Mouse (Mus musculus): ENCODE measurements around the gene Zbtb9.
"Not testable (repeated sequence)": the region's sequence is repeated elsewhere in the genome, so short reads cannot be mapped to it uniquely, and the experiment has no call there.

Zbtb9 gene

GRCm38 (mm10) chr17:26972703-26973574 is at the start of gene Zbtb9:
Gene Zbtb9 (plus strand): TSS chr17:26973167.
- peak; percentile 98 for DNase-seq

GRCm38 (mm10) chr17:26925414-26925813 is 47.6 kb upstream of the Zbtb9 start:
- DNase-seq, result not testable (repeated sequence)

- peak; percentile 62 to 68 for DNase-seq
These were observed 41.2 kb upstream of the Zbtb9 start for GRCm38 (mm10) chr17:26931795-26932194.

DNA sequence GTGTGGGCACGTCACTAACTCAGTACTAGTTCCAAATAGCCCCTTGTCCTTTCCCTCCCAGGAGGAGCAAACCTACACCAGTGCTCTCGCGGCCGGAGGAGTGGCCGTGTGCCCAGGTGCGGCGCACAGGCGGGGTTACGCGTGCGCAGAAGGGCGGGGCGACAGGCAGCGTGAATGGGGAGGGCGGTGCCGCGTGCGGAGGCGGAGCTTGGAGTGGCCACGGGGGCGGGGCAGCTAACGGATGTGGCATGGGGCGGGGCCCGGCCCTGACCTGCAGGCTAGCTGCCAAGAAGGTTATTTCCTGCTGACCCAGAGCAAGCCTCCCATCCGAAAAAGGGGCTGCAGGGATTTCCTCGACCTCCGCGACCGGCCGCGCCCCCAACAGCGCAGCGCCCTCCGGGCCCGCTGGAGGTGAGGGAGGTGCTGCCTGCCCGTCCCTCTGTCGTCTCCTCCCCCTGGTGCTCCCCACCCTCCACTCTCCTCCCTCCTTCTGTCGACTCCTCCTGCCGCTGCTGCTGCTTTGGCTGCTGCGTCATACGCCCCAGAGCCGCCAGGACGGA is 40.0 kb upstream of the Zbtb9 start, which contains the start of gene Phf1:
Phf1 (plus strand) TSS at position 214 of the 560 bp plus-strand sequence.
- peak; percentile 96 to 98 for DNase-seq

DNA sequence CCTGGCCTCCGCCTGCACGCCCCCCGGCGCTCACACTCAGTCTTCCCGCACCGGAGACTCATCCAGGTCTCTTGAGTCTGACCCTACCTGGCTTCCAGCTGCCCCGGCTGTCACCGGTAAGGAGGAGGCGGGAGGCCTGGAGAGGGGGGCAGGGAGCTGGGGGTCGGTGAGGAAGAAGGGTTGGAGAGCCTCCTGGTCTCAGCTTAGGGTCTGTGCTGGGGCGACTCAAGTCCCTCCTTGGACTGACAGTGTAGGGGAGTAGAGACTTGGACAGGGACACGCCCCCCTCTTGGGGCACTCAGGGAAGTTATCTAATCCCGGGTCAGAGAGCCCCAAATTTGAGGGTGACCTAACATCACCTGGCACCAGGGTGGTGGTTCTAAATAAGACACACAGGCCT is 39.5 kb upstream of the Zbtb9 start:
- no peak for DNase-seq

DNA sequence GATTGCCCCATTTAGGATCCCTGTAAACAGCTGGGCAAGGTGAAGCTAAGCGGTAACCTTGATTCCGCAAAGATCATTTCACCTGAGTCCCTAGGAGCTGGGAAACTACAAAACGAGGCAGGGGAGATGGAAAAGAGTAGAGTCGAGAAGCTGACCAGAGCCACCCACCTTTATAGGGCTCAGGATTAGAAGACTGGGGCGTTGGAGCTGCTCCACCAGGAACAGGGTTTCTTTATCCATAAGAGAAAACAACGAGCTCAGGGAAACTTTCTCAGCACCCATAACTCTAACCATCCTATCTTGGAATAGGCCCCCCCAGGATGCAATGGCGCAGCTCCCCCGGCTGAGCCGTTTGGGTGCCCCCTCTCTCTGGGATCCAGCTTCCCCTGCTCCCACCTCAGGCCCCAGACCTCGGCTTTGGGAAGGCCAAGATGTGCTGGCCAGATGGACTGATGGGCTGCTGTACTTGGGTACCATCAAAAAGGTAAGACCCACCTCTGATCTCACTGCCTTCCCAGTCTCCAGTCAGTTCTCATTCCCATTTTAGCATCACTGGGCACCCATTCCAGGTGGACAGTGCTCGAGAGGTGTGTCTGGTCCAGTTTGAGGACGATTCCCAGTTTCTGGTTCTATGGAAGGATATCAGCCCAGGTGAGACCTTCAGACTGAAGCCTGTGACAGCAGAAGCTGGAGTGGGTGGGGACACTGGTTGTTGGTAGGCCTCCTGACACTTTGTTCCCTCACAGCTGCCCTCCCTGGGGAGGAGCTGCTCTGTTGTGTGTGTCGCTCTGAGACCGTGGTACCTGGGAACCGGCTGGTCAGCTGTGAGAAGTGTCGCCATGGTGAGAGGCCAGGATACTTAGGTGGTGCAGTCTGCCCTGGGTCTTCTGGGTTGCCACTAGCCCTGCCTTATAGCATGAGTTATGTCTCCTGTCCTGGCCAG is 38.8 kb upstream of the Zbtb9 start:
- no peak for DNase-seq

DNA sequence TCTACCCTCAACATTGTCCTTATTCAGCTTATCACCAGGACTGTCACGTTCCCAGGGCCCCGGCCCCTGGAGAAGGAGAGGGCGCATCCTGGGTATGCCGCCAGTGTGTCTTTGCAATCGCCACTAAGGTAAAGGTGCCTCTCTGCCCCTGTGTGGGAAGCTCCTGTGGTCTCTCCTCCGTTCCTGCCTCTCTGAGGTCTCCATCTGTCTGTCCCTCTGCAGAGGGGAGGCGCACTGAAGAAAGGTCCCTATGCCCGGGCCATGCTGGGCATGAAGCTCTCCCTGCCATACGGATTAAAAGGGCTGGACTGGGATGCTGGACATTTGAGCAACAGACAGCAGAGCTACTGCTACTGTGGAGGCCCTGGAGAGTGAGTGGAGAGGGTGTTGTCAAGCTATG is 37.9 kb upstream of the Zbtb9 start:
- DNase-seq, result no peak

- peak in 1 of 2 experiments; percentile 28 for DNase-seq
These were observed 36.5 kb upstream of the Zbtb9 start for GRCm38 (mm10) chr17:26936453-26936852.

- no peak for DNase-seq
These were observed 35.9 kb upstream of the Zbtb9 start for GRCm38 (mm10) chr17:26936921-26937695.

GRCm38 (mm10) chr17:26937883-26938695 is 34.9 kb upstream of the Zbtb9 start:
- no peak for DNase-seq

- DNase-seq, result no peak
These were observed 34.2 kb upstream of the Zbtb9 start for GRCm38 (mm10) chr17:26938731-26939130.

- DNase-seq, result peak; percentile 100
These were observed 33.6 kb upstream of the Zbtb9 start, which contains the start of gene Cuta for GRCm38 (mm10) chr17:26939178-26939972. Gene Cuta (minus strand): TSS chr17:26939569.

DNA sequence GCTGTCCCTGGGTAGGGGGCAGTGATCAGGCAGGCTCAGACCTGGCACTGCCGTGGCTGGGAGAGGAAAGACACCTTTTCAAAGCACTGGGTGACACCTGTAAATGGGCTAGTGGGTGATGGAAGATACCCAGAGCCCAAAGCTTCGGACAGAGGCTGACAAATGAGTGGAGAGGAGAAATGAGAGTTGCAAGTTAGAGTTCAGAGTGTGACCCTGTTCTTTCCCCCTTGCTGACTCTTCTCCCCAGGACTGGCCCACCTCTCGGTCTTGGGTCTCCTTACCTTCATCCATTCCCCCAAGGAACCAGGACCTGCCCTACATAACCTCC is 33.0 kb upstream of the Zbtb9 start:
- no peak for DNase-seq

- peak in 1 of 2 experiments; percentile 42 for DNase-seq
These were observed 31.8 kb upstream of the Zbtb9 start, which contains the start of gene Syngap1 for GRCm38 (mm10) chr17:26941031-26941789. Gene Syngap1 (plus strand): TSS chr17:26941253.

DNA sequence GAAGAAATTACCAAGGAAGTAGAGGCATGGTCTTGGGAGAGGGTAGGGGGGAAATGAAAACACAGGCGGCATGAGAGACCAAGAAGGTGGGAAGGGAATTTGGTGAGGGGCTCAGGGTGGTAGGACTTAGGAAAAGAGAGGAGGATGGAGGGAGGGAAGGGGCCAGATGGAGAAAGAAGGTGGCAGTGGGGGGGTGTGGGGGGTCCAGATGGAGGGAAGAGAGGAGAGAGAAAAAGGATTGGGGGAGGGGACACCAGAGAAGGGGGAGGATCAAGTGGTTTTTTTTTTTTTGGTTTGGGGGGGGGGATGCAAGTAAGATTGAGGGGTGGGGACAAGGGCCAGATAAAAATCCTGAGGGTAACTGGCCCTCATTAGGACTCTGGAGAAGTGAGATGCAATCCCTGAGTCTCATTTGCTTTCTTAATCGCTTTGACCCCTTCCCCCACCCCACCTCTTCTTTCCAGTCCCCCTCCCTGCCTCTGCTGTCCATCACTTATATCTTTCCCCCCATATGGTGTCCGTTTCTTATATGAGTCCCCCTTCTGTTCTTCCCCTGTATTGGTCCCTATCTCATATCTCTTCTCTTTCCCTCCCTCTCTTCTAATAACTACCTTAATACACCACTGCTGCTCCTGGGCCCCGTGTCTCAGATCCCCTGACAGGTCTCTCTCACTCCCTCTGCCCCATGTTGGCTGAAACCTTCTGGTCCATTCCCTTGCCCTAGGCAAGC is 31.0 kb upstream of the Zbtb9 start:
- no peak for DNase-seq

- no peak for DNase-seq
These were observed 27.0 kb upstream of the Zbtb9 start for GRCm38 (mm10) chr17:26945824-26946495.

DNA sequence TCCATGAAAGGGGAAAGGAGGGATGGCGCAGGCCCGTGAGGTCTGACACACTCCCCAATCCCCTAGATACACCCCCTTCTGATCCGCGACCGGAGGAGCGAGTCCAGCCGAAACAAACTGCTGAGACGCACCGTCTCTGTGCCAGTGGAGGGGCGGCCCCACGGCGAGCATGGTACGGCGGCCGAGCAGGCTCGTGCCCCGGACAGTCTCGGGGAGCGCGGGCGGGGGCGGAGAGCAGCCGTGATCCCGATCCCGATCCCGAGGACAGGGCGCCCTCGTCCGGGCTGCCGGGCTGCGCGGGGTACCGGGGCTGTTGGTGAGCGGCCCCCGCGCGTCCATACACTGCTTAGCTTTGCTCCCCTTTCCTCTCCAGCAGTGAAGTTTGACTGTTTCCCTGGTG is 26.4 kb upstream of the Zbtb9 start:
- peak; percentile 83 to 89 for DNase-seq

Data from lung, postnatal 4 days (tissue).